Mouse (Mus musculus): ENCODE measurements around the gene Elf2. TPM values are rescaled to one million over a fixed set of nuclear protein-coding genes. Genes with fewer than 3 reads are reported as not detected.

Gene Elf2
- 184 TPM for total RNA-seq (2023)

GRCm38 (mm10) chr3:51340552-51341267, at the start of gene Elf2:
Gene Elf2, minus strand, starts transcription at chr3:51340663.

GRCm38 (mm10) chr3:51224363-51225225, 115.9 kb downstream of the Elf2 start, which contains the start of gene Noct:
Gene Noct, plus strand, starts transcription at chr3:51224447.

Other genes starting within 250 kb of the Elf2 start
- gene Noct, start 116.2 kb downstream of the Elf2 start, total RNA-seq (2023) = 11.2 TPM
- gene Mgarp, start 56.1 kb upstream of the Elf2 start, total RNA-seq (2023) = not detected
- 57.5 TPM for gene Ndufc1, start 68.3 kb upstream of the Elf2 start, total RNA-seq (2023)
- 148 TPM for gene Naa15, start 74.5 kb upstream of the Elf2 start, total RNA-seq (2023)
- gene Rab33b, start 143.3 kb upstream of the Elf2 start, total RNA-seq (2023) = 30.7 TPM
- gene Setd7, start 220.2 kb upstream of the Elf2 start, total RNA-seq (2023) = 68.9 TPM

Data from CD4-positive naive resting alpha-beta T cell, adult 76 days (primary cell).